Mouse (Mus musculus): ENCODE measurements at regions not wholly inside any gene's neighbourhood (a gene's known extent, or its start where the extent isn't known, plus 50 kb on each side); places are given as distances from the start of the nearest gene placed in this dataset.

GRCm38 (mm10) chr8:115544067-115544466 lies 163.5 kb downstream of the Maf start:
- no peak for TF ChIP-seq CTCF (IDR thresholded peaks at IDR 0.05; ENCODE audit: control insufficient read depth, insufficient read depth, insufficient read length)
- no peak for TF ChIP-seq MYOG (IDR thresholded peaks at IDR 0.05; ENCODE audit: control insufficient read depth, extremely low read depth, insufficient read length)
- TF ChIP-seq MAX (IDR thresholded peaks at IDR 0.05): no peak
- no peak for TF ChIP-seq USF1 (IDR thresholded peaks at IDR 0.05; ENCODE audit: low read depth)
- TF ChIP-seq MYOD1 (IDR thresholded peaks at IDR 0.05; ENCODE audit: control insufficient read depth, insufficient read length, low read depth): no peak
